Mouse (Mus musculus) megakaryocyte, embryonic 14.5 days (primary cell): Measurements from ENCODE around the gene Nedd8. TPM values are rescaled to one million over a fixed set of nuclear protein-coding genes. Genes with fewer than 3 reads are reported as not detected.

Experiments used
- H3K27me3 ChIP-seq: replicated peaks from 2 replicates; pipeline ENCODE3; 2012; ENCODE audit warnings: inconsistent platforms
- H3K36me3 ChIP-seq: replicated peaks from 2 replicates; pipeline ENCODE3; 2012; ENCODE audit warnings: low read length, inconsistent platforms, mixed read lengths
- H3K4me1 ChIP-seq: 2 replicates; pipeline ENCODE4 v1.6.1; 2012; ENCODE audit warnings: inconsistent platforms
- H3K4me3 ChIP-seq: replicated peaks from 2 replicates; pipeline ENCODE3; 2012; ENCODE audit warnings: moderate library complexity, mild to moderate bottlenecking, inconsistent platforms
- H3K9me3 ChIP-seq: 2 replicates; pipeline ENCODE4 v1.6.1; 2012; ENCODE audit warnings: inconsistent platforms
- FLI1 ChIP-seq: IDR thresholded peaks from 2 replicates; pipeline ENCODE4 v1.6.1; 2012; ENCODE audit warnings: low read length, inconsistent platforms, mixed read lengths
- GATA1 ChIP-seq: IDR thresholded peaks from 3 replicates; pipeline ENCODE4 v1.6.1; 2012; ENCODE audit warnings: mixed read lengths, low read length, inconsistent platforms, borderline replicate concordance
- polyA plus RNA-seq: library from polyadenylated mRNA; stranded (reverse); fragments of >175 nt; gene quantifications from 2 replicates; pipeline ENCODE4 v1.2.3, GENCODE M21; 2012; ENCODE audit warnings: low replicate concordance; ENCODE audit not compliant: insufficient read depth

Nedd8 gene
- 10.8 and 102 TPM in 2 replicates for polyA plus RNA-seq

DNA sequence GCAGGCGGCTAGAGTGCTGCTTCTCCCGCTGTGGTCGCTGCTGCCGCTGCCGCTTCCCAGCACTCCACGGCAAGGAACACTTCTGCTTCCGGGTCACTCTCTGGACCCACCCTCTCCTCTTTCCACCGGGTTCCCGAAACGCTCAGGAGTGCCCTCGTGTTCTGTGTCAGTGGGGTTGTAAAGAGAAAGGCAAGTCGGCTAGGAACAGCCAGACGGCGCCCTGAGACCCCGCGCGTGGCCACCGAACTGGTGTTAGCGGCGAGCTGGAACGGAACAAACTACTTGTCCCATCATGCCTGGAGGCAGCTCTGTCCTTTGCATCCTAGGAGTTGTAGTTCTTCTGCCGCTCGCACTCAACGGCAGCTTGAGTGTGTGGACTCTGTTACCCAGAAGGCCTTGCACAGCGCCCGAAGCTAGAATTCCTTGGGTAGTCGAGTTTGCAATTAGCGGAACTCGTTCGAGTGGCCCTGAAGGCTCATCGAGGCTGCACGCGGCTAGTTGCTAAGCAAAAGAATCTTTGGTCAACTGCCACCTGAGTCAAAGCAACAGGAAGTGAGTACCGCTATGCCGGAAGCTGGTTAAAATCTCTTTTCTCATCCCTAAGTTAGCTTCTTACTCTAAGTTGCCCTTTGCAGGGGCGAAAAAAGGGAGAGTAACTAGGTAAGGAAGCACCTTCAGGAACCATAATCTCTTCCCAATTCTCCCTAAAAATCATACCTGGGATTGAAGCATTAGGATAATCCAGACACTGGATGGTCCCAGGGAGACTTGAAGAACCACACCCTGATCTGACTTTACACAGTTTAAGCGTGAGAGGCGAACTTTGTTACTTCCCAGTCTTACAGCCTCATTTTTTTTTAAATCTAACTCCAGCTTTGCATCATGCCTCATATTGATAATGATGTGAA is at the start of gene Nedd8, which contains the start of gene Gmpr2:
Gene Nedd8, minus strand, starts transcription at position 292 of the 908 bp plus-strand sequence.
Gene Gmpr2, plus strand, starts transcription at position 109 of the 908 bp plus-strand sequence.
- Histone ChIP-seq H3K36me3 (peaks cover 49% of the 10 kb centered on the region), H3K4me3 (peak within 1 kb of the TSS; percentile 99), H3K27me3 (no peaks in the 10 kb centered on the region), H3K4me1 (peaks cover 43% of the 10 kb centered on the region), H3K9me3 (no peaks in the 10 kb centered on the region)
- TF ChIP-seq FLI1 (no peak), GATA1 (no peak)

DNA sequence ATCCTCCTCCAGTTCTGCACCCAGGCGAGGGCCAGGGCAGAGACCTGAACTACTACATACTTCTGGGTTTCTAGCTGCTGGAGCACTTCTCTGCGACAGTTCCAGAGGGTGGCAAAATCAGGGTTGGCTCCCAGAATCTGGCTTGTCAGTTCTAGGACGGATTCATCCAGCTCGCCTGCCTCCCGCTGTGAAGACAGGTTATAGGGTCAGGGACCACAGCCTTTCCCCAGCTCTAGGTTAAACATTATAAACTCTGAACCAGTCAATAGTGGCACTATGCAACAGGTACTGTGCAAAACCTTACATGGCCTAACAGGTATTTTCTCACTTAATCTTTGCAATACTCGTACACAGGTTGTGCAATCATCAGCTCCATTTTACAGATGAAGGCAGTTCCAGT is 49.2 kb upstream of the Nedd8 start:
- Histone ChIP-seq H3K4me3 (peak overlapping the region; percentile 97), H3K36me3 (peaks cover 48% of the 10 kb centered on the region), H3K4me1 (peaks cover 59% of the 10 kb centered on the region), H3K9me3 (no peaks in the 10 kb centered on the region), H3K27me3 (no peaks in the 10 kb centered on the region)
- TF ChIP-seq FLI1 = no peak
- no peak for TF ChIP-seq GATA1

GRCm38 (mm10) chr14:55720666-55721065 is 48.7 kb upstream of the Nedd8 start:
- TF ChIP-seq GATA1 = no peak
- TF ChIP-seq FLI1 = no peak
- Histone ChIP-seq H3K4me3 (no peak overlapping the region), H3K27me3 (no peaks in the 10 kb centered on the region), H3K36me3 (peaks cover 50% of the 10 kb centered on the region), H3K9me3 (no peaks in the 10 kb centered on the region), H3K4me1 (peaks cover 61% of the 10 kb centered on the region)

DNA sequence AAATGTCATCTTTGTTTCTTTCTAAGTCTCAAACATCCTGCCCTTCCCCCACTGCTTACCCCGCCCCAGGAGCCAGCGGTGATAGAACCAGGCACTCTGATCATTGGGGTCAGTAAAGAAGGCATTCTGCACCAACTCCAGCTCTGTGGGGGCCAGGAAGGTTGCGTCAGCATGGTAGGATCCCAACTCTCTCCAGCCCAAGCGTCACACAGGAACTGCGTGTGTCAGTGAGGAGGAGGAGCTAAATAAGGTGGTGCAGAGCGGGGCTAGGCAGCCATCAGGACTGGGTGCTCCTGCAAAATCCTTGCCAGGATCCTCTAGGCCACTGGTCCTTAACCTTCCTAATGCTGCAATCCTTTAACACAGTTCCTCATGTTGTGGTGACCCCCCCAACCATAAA is 47.8 kb upstream of the Nedd8 start:
- TF ChIP-seq GATA1 (no peak), FLI1 (no peak)
- Histone ChIP-seq H3K4me1 (peaks cover 64% of the 10 kb centered on the region), H3K9me3 (no peaks in the 10 kb centered on the region), H3K4me3 (no peak overlapping the region), H3K36me3 (peaks cover 50% of the 10 kb centered on the region), H3K27me3 (no peaks in the 10 kb centered on the region)

DNA sequence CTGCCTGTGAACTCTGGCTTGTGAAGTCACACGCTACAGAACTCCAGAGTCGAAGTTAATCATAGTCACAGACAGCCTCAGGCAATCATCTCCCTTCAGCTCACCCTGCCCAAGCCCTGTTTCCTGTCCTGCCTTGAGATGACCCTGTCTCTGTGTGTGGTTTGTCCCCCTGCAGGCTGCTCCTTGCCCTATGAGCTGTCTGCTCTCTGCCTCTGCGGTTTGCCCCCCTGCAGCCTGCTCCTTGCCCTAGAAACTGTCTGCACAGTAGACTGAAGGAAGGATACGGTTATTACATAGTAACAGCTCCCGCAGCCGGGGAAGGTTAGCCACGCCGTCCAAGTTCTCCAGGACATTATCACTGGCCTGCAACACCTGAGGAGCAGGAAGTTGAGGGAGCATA is 45.0 kb upstream of the Nedd8 start:
- Histone ChIP-seq H3K4me1 (peaks cover 61% of the 10 kb centered on the region), H3K9me3 (no peaks in the 10 kb centered on the region), H3K36me3 (peaks cover 50% of the 10 kb centered on the region), H3K27me3 (peaks cover 3% of the 10 kb centered on the region), H3K4me3 (no peak overlapping the region)
- TF ChIP-seq GATA1 = no peak
- no peak for TF ChIP-seq FLI1

- Histone ChIP-seq H3K27me3 (peaks cover 7% of the 10 kb centered on the region), H3K9me3 (no peaks in the 10 kb centered on the region), H3K4me3 (no peak overlapping the region), H3K4me1 (peaks cover 60% of the 10 kb centered on the region), H3K36me3 (peaks cover 50% of the 10 kb centered on the region)
- TF ChIP-seq GATA1 = no peak
- no peak for TF ChIP-seq FLI1
Measured at GRCm38 (mm10) chr14:55716271-55716670, 44.3 kb upstream of the Nedd8 start.

DNA sequence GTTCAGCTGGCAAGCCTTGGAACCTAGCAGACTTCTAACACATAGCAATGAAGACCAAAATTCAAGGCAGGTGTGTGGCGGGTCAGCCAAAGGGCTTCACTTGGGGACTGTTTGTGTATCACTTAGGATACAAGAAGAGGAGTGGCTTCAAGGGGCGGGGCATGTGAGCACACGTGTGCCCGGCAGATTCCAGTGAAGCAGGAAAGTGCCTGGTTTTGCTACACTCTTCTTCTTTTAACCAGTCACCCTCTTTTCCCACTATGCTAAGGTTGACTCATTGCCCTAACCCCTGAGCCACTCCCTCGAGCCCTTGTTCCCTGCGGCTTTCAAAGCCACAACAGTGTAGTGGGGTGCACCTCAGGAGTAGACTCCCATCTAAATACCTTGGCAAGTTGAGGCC is 43.0 kb upstream of the Nedd8 start:
- H3K27me3 ChIP-seq = peaks cover 7% of the 10 kb centered on the region
- H3K9me3 ChIP-seq = no peaks in the 10 kb centered on the region
- peaks cover 42% of the 10 kb centered on the region for H3K36me3 ChIP-seq
- H3K4me3 ChIP-seq = no peak overlapping the region
- TF ChIP-seq GATA1 = no peak
- no peak for TF ChIP-seq FLI1
- H3K4me1 ChIP-seq = peaks cover 51% of the 10 kb centered on the region

DNA sequence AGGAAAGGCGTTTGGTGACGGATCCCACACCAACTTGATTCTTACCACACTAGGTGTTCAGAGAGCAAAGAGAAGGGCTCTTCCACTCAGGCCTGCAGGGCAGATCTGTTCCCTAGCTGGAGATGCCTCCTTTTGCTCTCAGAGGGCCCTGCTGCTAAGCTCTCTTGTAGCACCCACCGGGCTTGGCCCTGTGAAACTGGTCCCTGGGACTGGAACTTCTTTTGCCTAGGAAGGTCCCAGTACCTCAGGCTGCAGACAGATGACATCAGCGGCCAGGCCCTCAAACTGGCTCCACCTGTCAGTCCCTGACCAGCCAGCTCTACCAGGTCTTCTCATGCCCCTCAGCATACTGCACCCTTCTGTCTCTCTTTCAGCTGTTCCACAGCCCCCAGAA is 41.8 kb upstream of the Nedd8 start, which contains the start of gene Tgm1:
Gene Tgm1, minus strand, starts transcription at position 198 of the 394 bp plus-strand sequence.
- H3K9me3 ChIP-seq = no peaks in the 10 kb centered on the region
- peaks cover 34% of the 10 kb centered on the region for H3K36me3 ChIP-seq
- TF ChIP-seq FLI1 = no peak
- TF ChIP-seq GATA1 = no peak
- peaks cover 7% of the 10 kb centered on the region for H3K27me3 ChIP-seq
- peaks cover 51% of the 10 kb centered on the region for H3K4me1 ChIP-seq
- H3K4me3 ChIP-seq = peak within 1 kb of the TSS; percentile 89

DNA sequence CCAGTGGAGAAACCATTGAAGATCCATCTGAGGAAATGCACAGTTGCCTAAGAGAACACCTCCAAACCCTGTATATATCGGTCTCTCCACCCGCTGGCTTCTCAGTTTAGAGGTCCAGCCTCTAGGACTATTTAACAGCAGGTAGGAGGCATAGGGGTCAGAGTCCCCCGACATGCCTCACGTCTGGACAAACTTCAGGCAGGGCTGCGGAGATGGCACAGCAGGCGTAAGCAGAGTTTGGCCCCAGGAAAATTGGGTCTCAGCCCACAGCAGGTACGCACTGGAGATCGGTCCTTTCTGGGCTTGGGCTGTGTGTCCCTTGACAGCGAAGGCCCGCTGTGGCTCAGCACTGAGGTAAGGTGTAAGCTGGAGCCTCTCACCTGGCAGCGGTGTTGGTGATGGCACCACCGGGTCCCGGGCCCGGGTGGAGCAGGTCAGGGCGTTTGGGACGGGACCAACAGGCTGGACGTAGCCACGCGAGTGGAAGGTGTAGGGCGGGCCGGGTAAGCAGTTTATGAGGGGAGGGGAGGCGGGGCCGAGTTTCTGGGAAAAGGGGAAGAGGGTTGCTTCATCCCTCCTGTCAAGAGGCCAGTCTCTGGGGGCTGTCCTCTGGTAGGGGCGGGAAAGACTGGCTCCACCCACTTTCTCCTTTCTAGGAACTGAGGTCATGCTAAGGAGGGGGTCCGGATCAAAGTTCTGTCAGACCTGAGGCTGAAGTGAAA is 41.2 kb upstream of the Nedd8 start:
- peak overlapping the region; percentile 89 for H3K4me3 ChIP-seq
- H3K27me3 ChIP-seq = peaks cover 7% of the 10 kb centered on the region
- H3K36me3 ChIP-seq = peaks cover 30% of the 10 kb centered on the region
- peaks cover 51% of the 10 kb centered on the region for H3K4me1 ChIP-seq
- no peaks in the 10 kb centered on the region for H3K9me3 ChIP-seq
- TF ChIP-seq FLI1 (no peak), GATA1 (no peak)

- Histone ChIP-seq H3K4me3 (no peak overlapping the region), H3K4me1 (peaks cover 48% of the 10 kb centered on the region)
- no peak for TF ChIP-seq GATA1
- no peak for TF ChIP-seq FLI1
Measured at GRCm38 (mm10) chr14:55711786-55712185, 39.9 kb upstream of the Nedd8 start.

More at GRCm38 (mm10) chr14:55711786-55712185, 39.9 kb upstream of the Nedd8 start:
- Histone ChIP-seq H3K9me3 (no peaks in the 10 kb centered on the region), H3K27me3 (peaks cover 7% of the 10 kb centered on the region), H3K36me3 (peaks cover 18% of the 10 kb centered on the region)
